Mouse (Mus musculus): ENCODE measurements at regions not wholly inside any gene's neighbourhood (a gene's known extent, or its start where the extent isn't known, plus 50 kb on each side); places are given as distances from the start of the nearest gene placed in this dataset.

DNA sequence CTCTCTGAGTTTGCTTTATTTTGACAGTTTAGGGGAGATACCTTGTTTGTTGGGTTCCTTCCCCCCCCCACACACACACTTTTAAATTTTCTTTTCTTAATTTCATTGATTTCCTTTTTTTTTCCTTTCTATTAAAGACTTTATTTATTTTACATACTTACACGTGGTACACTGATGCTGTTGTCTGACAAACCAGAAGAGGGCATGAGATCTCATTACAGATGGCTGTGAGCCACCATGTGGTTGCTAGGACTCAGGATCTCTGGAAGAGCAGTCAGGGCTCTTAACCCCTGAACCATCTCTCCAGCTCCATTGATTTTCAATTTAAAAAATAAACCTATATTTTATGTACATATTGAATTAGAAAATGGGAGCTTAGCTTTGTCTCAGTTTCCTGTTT lies 71.7 kb upstream of the Cand1 start:
- Histone ChIP-seq H3K4me1 (ENCODE audit: control insufficient read depth, insufficient read depth, low read length) (no peaks in the 10 kb centered on the region), H3K9me3 (ENCODE audit: control insufficient read depth, low read length) (no peaks in the 10 kb centered on the region), H3K4me2 (replicated peaks; ENCODE audit: low read depth, low read length, severe bottlenecking) (no peak overlapping the region), H3K36me3 (ENCODE audit: control insufficient read depth, insufficient read depth, low read length) (no peaks in the 10 kb centered on the region), H3K27ac (replicated peaks; ENCODE audit: low read depth, low read length) (no peak overlapping the region), H3K4me3 (replicated peaks; ENCODE audit: low read length) (no peak overlapping the region), H3K27me3 (ENCODE audit: control insufficient read depth, insufficient read depth, low read length) (no peaks in the 10 kb centered on the region), H3K9ac (ENCODE audit: low read depth, low read length, severe bottlenecking) (no peak overlapping the region)
- DNase-seq (ENCODE audit: low spot score) (no peak), ATAC-seq (ENCODE audit: low FRiP score, low read depth) (no peak)
- TF ChIP-seq POLR2A (IDR thresholded peaks at IDR 0.05; ENCODE audit: borderline replicate concordance, extremely low read depth, insufficient read depth, insufficient read length): no peak
- WGBS: 34% methylated on average over 1 of the region's 1 CpGs

DNA sequence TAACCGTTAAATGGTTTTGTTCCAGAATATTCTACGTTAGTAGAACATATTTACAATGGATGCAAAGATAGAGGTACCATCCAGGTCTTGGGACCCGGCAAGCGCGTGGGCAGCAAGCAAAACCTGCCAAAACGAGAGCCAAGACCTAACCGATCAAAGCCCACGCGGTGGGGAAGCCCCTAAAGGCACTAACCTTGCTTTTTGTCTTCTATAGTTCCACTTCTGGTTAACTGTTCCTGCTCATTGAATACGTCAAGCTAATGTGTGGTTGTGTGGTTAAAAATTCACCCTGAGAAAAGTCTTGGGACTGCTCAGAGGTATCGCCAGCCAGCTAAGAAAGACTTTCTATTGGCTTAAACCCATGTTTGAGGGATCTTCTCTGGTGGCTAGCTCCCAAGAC lies 55.9 kb upstream of the Cand1 start:
- H3K9me3 ChIP-seq (ENCODE audit: control insufficient read depth, low read length): no peaks in the 10 kb centered on the region
- no peak overlapping the region for H3K9ac ChIP-seq (ENCODE audit: low read depth, low read length, severe bottlenecking)
- WGBS: 89% methylated on average over 11 of the region's 11 CpGs
- no peak overlapping the region for H3K4me2 ChIP-seq (replicated peaks; ENCODE audit: low read depth, low read length, severe bottlenecking)
- TF ChIP-seq POLR2A (IDR thresholded peaks at IDR 0.05; ENCODE audit: borderline replicate concordance, extremely low read depth, insufficient read depth, insufficient read length): no peak
- no peaks in the 10 kb centered on the region for H3K27me3 ChIP-seq (ENCODE audit: control insufficient read depth, insufficient read depth, low read length)
- H3K4me3 ChIP-seq (replicated peaks; ENCODE audit: low read length): no peak overlapping the region
- no peak for ATAC-seq (ENCODE audit: low FRiP score, low read depth)
- no peaks in the 10 kb centered on the region for H3K36me3 ChIP-seq (ENCODE audit: control insufficient read depth, insufficient read depth, low read length)
- H3K4me1 ChIP-seq (ENCODE audit: control insufficient read depth, insufficient read depth, low read length): no peaks in the 10 kb centered on the region
- DNase-seq (ENCODE audit: low spot score): no peak
- H3K27ac ChIP-seq (replicated peaks; ENCODE audit: low read depth, low read length): no peak overlapping the region

DNA sequence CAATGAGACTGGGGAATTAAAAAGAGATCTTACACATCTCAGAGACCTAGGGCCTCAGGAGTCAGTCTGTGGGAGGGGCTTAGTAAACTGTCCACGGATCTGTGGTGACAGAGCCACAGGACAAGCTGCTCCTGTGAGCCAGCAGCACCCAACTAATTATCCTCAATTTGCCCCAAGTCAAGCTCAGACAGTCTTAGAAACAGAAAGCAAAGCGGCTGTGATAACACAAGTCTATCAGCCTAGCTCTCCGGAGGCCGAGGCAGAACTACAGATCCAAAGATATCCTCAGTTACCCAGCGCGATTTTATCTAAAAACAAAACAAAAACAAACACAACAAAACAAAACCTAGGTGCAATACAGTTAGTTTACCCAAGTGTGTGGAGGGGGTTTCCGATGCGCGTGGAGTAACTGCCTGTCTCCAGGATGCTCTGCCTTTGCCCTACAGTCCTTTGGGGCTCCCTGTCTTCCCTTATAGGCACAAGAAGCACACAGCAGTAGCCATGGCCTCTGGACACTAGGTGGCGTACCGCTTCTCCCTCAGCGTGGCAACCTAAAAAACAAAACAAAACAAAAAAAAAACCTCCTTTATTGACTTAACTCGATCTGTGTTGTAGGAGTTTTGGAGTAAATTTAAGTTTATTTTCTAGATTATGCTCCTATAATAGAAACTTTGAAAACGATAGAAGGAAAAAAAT lies 54.7 kb upstream of the Cand1 start:
- Histone ChIP-seq H3K4me1 (ENCODE audit: control insufficient read depth, insufficient read depth, low read length) (no peaks in the 10 kb centered on the region), H3K9ac (ENCODE audit: low read depth, low read length, severe bottlenecking) (no peak overlapping the region), H3K9me3 (ENCODE audit: control insufficient read depth, low read length) (no peaks in the 10 kb centered on the region), H3K4me3 (replicated peaks; ENCODE audit: low read length) (no peak overlapping the region), H3K36me3 (ENCODE audit: control insufficient read depth, insufficient read depth, low read length) (no peaks in the 10 kb centered on the region), H3K27ac (replicated peaks; ENCODE audit: low read depth, low read length) (no peak overlapping the region), H3K4me2 (replicated peaks; ENCODE audit: low read depth, low read length, severe bottlenecking) (no peak overlapping the region), H3K27me3 (ENCODE audit: control insufficient read depth, insufficient read depth, low read length) (no peaks in the 10 kb centered on the region)
- WGBS: 58% methylated on average over 14 of the region's 14 CpGs
- DNase-seq (ENCODE audit: low spot score): no peak
- no peak for ATAC-seq (ENCODE audit: low FRiP score, low read depth)
- no peak for TF ChIP-seq POLR2A (IDR thresholded peaks at IDR 0.05; ENCODE audit: borderline replicate concordance, extremely low read depth, insufficient read depth, insufficient read length)

DNA sequence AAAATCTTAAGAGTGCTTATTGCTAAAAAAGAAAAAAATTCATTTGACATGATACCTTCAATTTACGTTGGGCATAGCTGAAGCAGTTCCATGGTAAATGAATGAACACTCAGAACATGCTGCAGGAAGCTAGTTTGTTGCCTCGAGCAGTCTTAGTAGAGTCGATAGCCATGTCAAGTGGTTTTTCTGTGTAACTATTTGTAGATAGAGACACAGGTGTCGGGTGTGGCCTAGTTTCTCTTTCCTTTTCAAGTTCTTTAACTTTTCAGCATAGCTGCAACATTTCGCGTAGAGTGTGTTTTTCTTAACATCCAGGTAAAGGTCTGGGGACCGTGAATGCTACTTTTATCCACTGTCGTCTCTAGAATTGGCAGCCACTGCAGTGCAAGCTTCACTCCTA lies 53.5 kb upstream of the Cand1 start:
- ATAC-seq (ENCODE audit: low FRiP score, low read depth) (no peak), DNase-seq (ENCODE audit: low spot score) (no peak)
- no peak for TF ChIP-seq POLR2A (IDR thresholded peaks at IDR 0.05; ENCODE audit: borderline replicate concordance, extremely low read depth, insufficient read depth, insufficient read length)
- H3K4me3 ChIP-seq (replicated peaks; ENCODE audit: low read length): no peak overlapping the region
- 89% methylated on average over 8 of the region's 8 CpGs for WGBS
- no peaks in the 10 kb centered on the region for H3K4me1 ChIP-seq (ENCODE audit: control insufficient read depth, insufficient read depth, low read length)
- no peak overlapping the region for H3K9ac ChIP-seq (ENCODE audit: low read depth, low read length, severe bottlenecking)
- no peak overlapping the region for H3K4me2 ChIP-seq (replicated peaks; ENCODE audit: low read depth, low read length, severe bottlenecking)
- no peak overlapping the region for H3K27ac ChIP-seq (replicated peaks; ENCODE audit: low read depth, low read length)
- no peaks in the 10 kb centered on the region for H3K27me3 ChIP-seq (ENCODE audit: control insufficient read depth, insufficient read depth, low read length)
- H3K36me3 ChIP-seq (ENCODE audit: control insufficient read depth, insufficient read depth, low read length): no peaks in the 10 kb centered on the region
- no peaks in the 10 kb centered on the region for H3K9me3 ChIP-seq (ENCODE audit: control insufficient read depth, low read length)

Data from limb, embryonic 14.5 days (tissue).